Mouse (Mus musculus) CH12.LX (cell line): Measurements from ENCODE around the gene Grin1. TPM values are rescaled to one million over a fixed set of nuclear protein-coding genes. Genes with fewer than 3 reads are reported as not detected.

Source experiments
- DNase-seq: peaks from one replicate; pipeline ENCODE4 v3.0.0-alpha.2; 2013; ENCODE audit errors: extremely low read depth
- H3K27ac ChIP-seq: 2 replicates; pipeline ENCODE4 v1.5.1; 2012; ENCODE audit warnings: low read depth, mild to moderate bottlenecking, control low read depth, moderate library complexity; ENCODE audit not compliant: insufficient read depth
- H3K27me3 ChIP-seq: replicated peaks from 2 replicates; pipeline ENCODE3; 2012; ENCODE audit warnings: inconsistent platforms
- H3K36me3 ChIP-seq, 2 experiments: replicated peaks in 1 of 2; 2 replicates each; pipeline versions ENCODE3 to v1.6.1; 2012; ENCODE audit warnings: inconsistent platforms in 1 of 2, low read length in 1 of 2, mild to moderate bottlenecking in 1 of 2, mixed read lengths in 1 of 2, moderate library complexity in 1 of 2; ENCODE audit not compliant: control insufficient read depth in 1 of 2, insufficient read depth in 1 of 2
- H3K4me1 ChIP-seq, 2 experiments: 2 replicates each; pipeline ENCODE4 v1.6.1; 2012; ENCODE audit warnings: inconsistent platforms in 1 of 2, moderate library complexity in 1 of 2; ENCODE audit not compliant: insufficient read depth in 2 of 2, control insufficient read depth in 1 of 2
- H3K4me2 ChIP-seq: 2 replicates; pipeline ENCODE4 v1.6.1; 2012; ENCODE audit warnings: low read depth, mild to moderate bottlenecking, control low read depth; ENCODE audit not compliant: poor library complexity, insufficient read depth, severe bottlenecking
- H3K4me3 ChIP-seq, 3 experiments: fragments of 150-350 bp in 1 of 3; sonication (generic) in 1 of 3; replicated peaks in 1 of 3; 2 replicates each; pipeline versions ENCODE3 to v1.5.1; 2011 to 2012; ENCODE audit warnings: low read depth in 2 of 3, low read length in 2 of 3, mild to moderate bottlenecking in 2 of 3, moderate library complexity in 2 of 3, control low read depth in 1 of 3, improper control_type of control experiment in 1 of 3, inconsistent platforms in 1 of 3, mixed read lengths in 1 of 3; ENCODE audit not compliant: poor library complexity in 1 of 3
- H3K79me2 ChIP-seq: replicated peaks from 2 replicates; pipeline ENCODE4 v1.6.1; 2012; ENCODE audit warnings: mild to moderate bottlenecking, moderate library complexity; ENCODE audit not compliant: control insufficient read depth, poor library complexity, insufficient read depth, severe bottlenecking; ENCODE audit errors: extremely low read depth
- H3K9ac ChIP-seq: 2 replicates; pipeline ENCODE4 v1.6.1; 2012; ENCODE audit warnings: low read depth, mild to moderate bottlenecking, control low read depth, moderate library complexity; ENCODE audit not compliant: insufficient read depth
- H3K9me3 ChIP-seq: replicated peaks from 2 replicates; pipeline ENCODE3; 2012; ENCODE audit warnings: low read length, inconsistent platforms, mixed read lengths
- CHD2 ChIP-seq: IDR thresholded peaks from 2 replicates; pipeline ENCODE4 v1.6.1; 2011; ENCODE audit warnings: low read length, improper control_type of control experiment
- CTCF ChIP-seq, 2 experiments: IDR thresholded peaks in 1 of 2; conservative IDR thresholded peaks in 1 of 2; 2 replicates each; pipeline ENCODE4 v1.5.1; 2011 to 2012; ENCODE audit warnings: low read depth in 2 of 2, low read length in 2 of 2, improper control_type of control experiment in 1 of 2, inconsistent platforms in 1 of 2, mild to moderate bottlenecking in 1 of 2, moderate library complexity in 1 of 2
- ELF1 ChIP-seq: IDR thresholded peaks from 2 replicates; pipeline ENCODE4 v1.6.1; 2014; ENCODE audit warnings: low read depth, mild to moderate bottlenecking, inconsistent platforms, low read length, improper control_type of control experiment
- EP300 ChIP-seq: IDR thresholded peaks from 2 replicates; pipeline ENCODE4 v1.6.1; 2011; ENCODE audit warnings: low read length, improper control_type of control experiment
- ETS1 ChIP-seq: conservative IDR thresholded peaks from 2 replicates; pipeline ENCODE4 v1.6.1; 2012; ENCODE audit warnings: low read depth, mild to moderate bottlenecking, inconsistent platforms, low read length, improper control_type of control experiment, moderate library complexity
- IRF4 ChIP-seq: IDR thresholded peaks from 2 replicates; pipeline ENCODE4 v1.6.1; 2014; ENCODE audit warnings: low read depth, mild to moderate bottlenecking, inconsistent platforms, low read length, improper control_type of control experiment
- JUND ChIP-seq: conservative IDR thresholded peaks from 2 replicates; pipeline ENCODE4 v1.6.1; 2011; ENCODE audit warnings: low read depth, low read length, improper control_type of control experiment
- KAT2A ChIP-seq: IDR thresholded peaks from 2 replicates; pipeline ENCODE4 v1.6.1; 2012; ENCODE audit warnings: low read length, improper control_type of control experiment, inconsistent platforms; ENCODE audit not compliant: insufficient replicate concordance
- MAX ChIP-seq: IDR thresholded peaks from 2 replicates; pipeline ENCODE4 v1.6.1; 2011; ENCODE audit warnings: low read length, improper control_type of control experiment
- MEF2A ChIP-seq: IDR thresholded peaks from 2 replicates; pipeline ENCODE4 v1.6.1; 2014; ENCODE audit warnings: low read depth, mild to moderate bottlenecking, inconsistent platforms, low read length, improper control_type of control experiment, borderline replicate concordance
- MYC ChIP-seq: IDR thresholded peaks from 2 replicates; pipeline ENCODE4 v1.6.1; 2011; ENCODE audit warnings: low read depth, mild to moderate bottlenecking, improper control_type of control experiment, low read length
- PAX5 ChIP-seq: IDR thresholded peaks from 2 replicates; pipeline ENCODE4 v1.6.1; 2012; ENCODE audit warnings: low read length, inconsistent platforms, mixed read lengths
- POLR2AphosphoS2 ChIP-seq: IDR thresholded peaks from 2 replicates; pipeline ENCODE4 v1.6.1; 2011; ENCODE audit warnings: low read depth, low read length, improper control_type of control experiment
- RAD21 ChIP-seq: IDR thresholded peaks from 2 replicates; pipeline ENCODE4 v1.6.1; 2011; ENCODE audit warnings: low read depth, mild to moderate bottlenecking, low read length, improper control_type of control experiment, moderate library complexity
- SIN3A ChIP-seq: IDR thresholded peaks from 2 replicates; pipeline ENCODE4 v1.6.1; 2012; ENCODE audit warnings: low read length, improper control_type of control experiment, inconsistent platforms
- TBP ChIP-seq: conservative IDR thresholded peaks from 2 replicates; pipeline ENCODE4 v1.6.1; 2011; ENCODE audit warnings: low read depth, low read length, improper control_type of control experiment
- UBTF ChIP-seq: IDR thresholded peaks from 2 replicates; pipeline ENCODE4 v1.6.1; 2012; ENCODE audit warnings: low read depth, mild to moderate bottlenecking, inconsistent platforms, low read length, improper control_type of control experiment, moderate library complexity
- USF1 ChIP-seq: IDR thresholded peaks from 2 replicates; pipeline ENCODE4 v1.6.1; 2014; ENCODE audit warnings: low read depth, mild to moderate bottlenecking, inconsistent platforms, low read length, improper control_type of control experiment
- USF2 ChIP-seq: conservative IDR thresholded peaks from 2 replicates; pipeline ENCODE4 v1.6.1; 2011; ENCODE audit warnings: low read depth, low read length, improper control_type of control experiment
- ZC3H11A ChIP-seq: IDR thresholded peaks from 2 replicates; pipeline ENCODE4 v1.6.1; 2012; ENCODE audit warnings: low read depth, mild to moderate bottlenecking, inconsistent platforms, low read length, improper control_type of control experiment
- ZMIZ1 ChIP-seq: IDR thresholded peaks from 2 replicates; pipeline ENCODE4 v1.6.1; 2012; ENCODE audit warnings: low read depth, mild to moderate bottlenecking, inconsistent platforms, low read length, improper control_type of control experiment
- dilution Hi-C: fragments of 300-500 bp; cut with MboI; formaldehyde crosslinking; loops from 2 replicates; pipeline ENCODE4 v1.14.3; 2020; ENCODE audit warnings: low sequenced_read_pairs; ENCODE audit not compliant: extremely low pct_unique_long_range_greater_than_20kb, extremely low pct_ligation_motif_present
- in situ Hi-C: fragments of 300-500 bp; cut with MboI; formaldehyde crosslinking; loops from 3 replicates; pipeline ENCODE4 v1.14.3; 2019; ENCODE audit warnings: low sequenced_read_pairs, low pct_ligation_motif_present, low pct_unique_long_range_greater_than_20kb, mixed read lengths
- polyA plus RNA-seq: library from polyadenylated mRNA; unstranded; fragments of >175 nt; gene quantifications from 2 replicates; pipeline ENCODE4 v1.2.1, GENCODE M21; 2012; ENCODE audit warnings: low read depth; ENCODE audit not compliant: insufficient read length
- total RNA-seq, 2 experiments: library from RNA; depleted of rRNA; stranded (reverse); fragments of 300-350 nt in 1 of 2; fragments of >200 nt in 1 of 2; gene quantifications; 2 replicates each; pipeline ENCODE4 v1.2.3; 2012 to 2014

The Grin1 gene
- total and polyA plus RNA-seq, 3 experiments, result 0.06 to 0.36 (median 0.17) TPM

GRCm38 (mm10) chr2:25292054-25292544 lies 26.9 kb downstream of the Grin1 start:
- peak overlapping the region; percentile 78 for H3K4me2 ChIP-seq
- no peak overlapping the region for H3K4me3 ChIP-seq
- H3K27me3 ChIP-seq, result peaks cover 64% of the 10 kb centered on the region
- H3K27ac ChIP-seq, result no peak overlapping the region
- in situ Hi-C loops (no loop called here), dilution Hi-C loops (no loop called here)
- no peak overlapping the region for H3K9ac ChIP-seq
- TF ChIP-seq JUND, result no peak
- no peak for TF ChIP-seq RAD21
- TF ChIP-seq USF2, result no peak
- TF ChIP-seq EP300, result no peak
- no peak for TF ChIP-seq MYC
- TF ChIP-seq POLR2AphosphoS2, result no peak
- no peak for TF ChIP-seq ELF1
- no peak for TF ChIP-seq UBTF
- no peak for TF ChIP-seq ETS1
- TF ChIP-seq TBP, result no peak
- TF ChIP-seq KAT2A, result no peak
- TF ChIP-seq USF1, result no peak
- no peak for TF ChIP-seq ZC3H11A
- no peak for TF ChIP-seq MEF2A
- H3K36me3 ChIP-seq, result peaks cover 0 to 2% of the 10 kb centered on the region in 2 experiments
- no peaks in the 10 kb centered on the region for H3K79me2 ChIP-seq
- H3K9me3 ChIP-seq, result no peaks in the 10 kb centered on the region
- H3K4me1 ChIP-seq, result peaks cover 2 to 4% of the 10 kb centered on the region in 2 experiments; a peak in 3 of 4 replicates
- peak; percentile 13 for DNase-seq

GRCm38 (mm10) chr2:25291184-25292053 lies 27.6 kb downstream of the Grin1 start:
- Histone ChIP-seq H3K4me1 (peaks cover 2 to 4% of the 10 kb centered on the region in 2 experiments; a peak in 3 of 4 replicates), H3K4me2 (0 out of 2 replicates have a peak overlapping the region, but pooled peaks have one; percentile 78), H3K4me3 (no peak overlapping the region), H3K79me2 (no peaks in the 10 kb centered on the region), H3K27me3 (peaks cover 57% of the 10 kb centered on the region), H3K36me3 (peaks cover 0 to 8% of the 10 kb centered on the region in 2 experiments), H3K27ac (no peak overlapping the region), H3K9me3 (no peaks in the 10 kb centered on the region), H3K9ac (no peak overlapping the region)
- DNase-seq, result no peak
- TF ChIP-seq IRF4, result no peak
- TF ChIP-seq CTCF (conservative IDR thresholded peaks at IDR 0.05 in 1 of 2, IDR thresholded peaks at IDR 0.05 in 1 of 2; ENCODE audit: low read depth in 2 of 2, low read length in 2 of 2), result no peak
- TF ChIP-seq MEF2A, result no peak
- TF ChIP-seq MAX, result no peak
- TF ChIP-seq ZMIZ1, result no peak
- no peak for TF ChIP-seq SIN3A
- no peak for TF ChIP-seq POLR2AphosphoS2
- TF ChIP-seq PAX5, result no peak
- no peak for TF ChIP-seq CHD2
- in situ Hi-C loops, result no loop called here
- dilution Hi-C loops, result no loop called here
